Mouse (Mus musculus) v-Abl transformed pro-B cells (cell line): Measurements from ENCODE around the gene Adamts7.

Experiments used
- in situ Hi-C, 2 experiments: fragments of 400-800 bp; cut with MboI; formaldehyde crosslinking; loops; one replicate each; pipeline ENCODE4 v1.15.1; 2025; ENCODE audit not compliant: unreplicated experiment in 2 of 2

The Adamts7 gene

GRCm38 (mm10) chr9:90135963-90136677, 26.7 kb upstream of the Adamts7 start:
- in situ Hi-C loops, result no loop called here

- in situ Hi-C loops, result no loop called here
These were observed 26.2 kb upstream of the Adamts7 start for GRCm38 (mm10) chr9:90136678-90136965.

- in situ Hi-C loops, result no loop called here
These were observed 17.1 kb upstream of the Adamts7 start for GRCm38 (mm10) chr9:90145788-90146187.

- in situ Hi-C loops, result no loop called here
These were observed 16.0 kb upstream of the Adamts7 start for GRCm38 (mm10) chr9:90146869-90147268.

- in situ Hi-C loops, result no loop called here
These were observed 485 bp upstream of the Adamts7 start for GRCm38 (mm10) chr9:90162243-90162925.

- in situ Hi-C loops, result no loop called here
These were observed 853 bp downstream of the Adamts7 start for GRCm38 (mm10) chr9:90163749-90164095.

- in situ Hi-C loops, result no loop called here
These were observed 2.0 kb downstream of the Adamts7 start for GRCm38 (mm10) chr9:90164670-90165453.

GRCm38 (mm10) chr9:90165590-90165989, 2.7 kb downstream of the Adamts7 start:
- in situ Hi-C loops, result no loop called here

- in situ Hi-C loops, result no loop called here
These were observed 3.7 kb downstream of the Adamts7 start for GRCm38 (mm10) chr9:90166615-90167014.

GRCm38 (mm10) chr9:90169965-90170364, 7.1 kb downstream of the Adamts7 start:
- in situ Hi-C loops, result no loop called here

GRCm38 (mm10) chr9:90171421-90171820, 8.6 kb downstream of the Adamts7 start:
- in situ Hi-C loops, result no loop called here

- in situ Hi-C loops, result no loop called here
These were observed 9.9 kb downstream of the Adamts7 start for GRCm38 (mm10) chr9:90172528-90173321.

GRCm38 (mm10) chr9:90173330-90173729, 10.5 kb downstream of the Adamts7 start:
- in situ Hi-C loops, result no loop called here

- in situ Hi-C loops, result no loop called here
These were observed 16.5 kb downstream of the Adamts7 start for GRCm38 (mm10) chr9:90179409-90179808.

GRCm38 (mm10) chr9:90181656-90182388, 19.0 kb downstream of the Adamts7 start:
- in situ Hi-C loops, result no loop called here

- in situ Hi-C loops, result no loop called here
These were observed 20.0 kb downstream of the Adamts7 start for GRCm38 (mm10) chr9:90182636-90183421.

GRCm38 (mm10) chr9:90183550-90183949, 20.7 kb downstream of the Adamts7 start:
- in situ Hi-C loops, result no loop called here

- in situ Hi-C loops, result no loop called here
These were observed 21.2 kb downstream of the Adamts7 start for GRCm38 (mm10) chr9:90184116-90184515.

GRCm38 (mm10) chr9:90185356-90185910, 22.6 kb downstream of the Adamts7 start:
- in situ Hi-C loops, result no loop called here
